Mouse (Mus musculus) lung, postnatal 0 days (tissue): ENCODE measurements around the gene Vamp9.

Source experiments
- CTCF ChIP-seq: IDR thresholded peaks from 2 replicates; pipeline ENCODE4 v1.5.1; 2016; ENCODE audit warnings: antibody characterized with exemption, mild to moderate bottlenecking
- EP300 ChIP-seq: IDR thresholded peaks from 2 replicates; pipeline ENCODE4 v1.6.1; 2016; ENCODE audit warnings: antibody characterized with exemption, mild to moderate bottlenecking, control low read depth

DNA sequence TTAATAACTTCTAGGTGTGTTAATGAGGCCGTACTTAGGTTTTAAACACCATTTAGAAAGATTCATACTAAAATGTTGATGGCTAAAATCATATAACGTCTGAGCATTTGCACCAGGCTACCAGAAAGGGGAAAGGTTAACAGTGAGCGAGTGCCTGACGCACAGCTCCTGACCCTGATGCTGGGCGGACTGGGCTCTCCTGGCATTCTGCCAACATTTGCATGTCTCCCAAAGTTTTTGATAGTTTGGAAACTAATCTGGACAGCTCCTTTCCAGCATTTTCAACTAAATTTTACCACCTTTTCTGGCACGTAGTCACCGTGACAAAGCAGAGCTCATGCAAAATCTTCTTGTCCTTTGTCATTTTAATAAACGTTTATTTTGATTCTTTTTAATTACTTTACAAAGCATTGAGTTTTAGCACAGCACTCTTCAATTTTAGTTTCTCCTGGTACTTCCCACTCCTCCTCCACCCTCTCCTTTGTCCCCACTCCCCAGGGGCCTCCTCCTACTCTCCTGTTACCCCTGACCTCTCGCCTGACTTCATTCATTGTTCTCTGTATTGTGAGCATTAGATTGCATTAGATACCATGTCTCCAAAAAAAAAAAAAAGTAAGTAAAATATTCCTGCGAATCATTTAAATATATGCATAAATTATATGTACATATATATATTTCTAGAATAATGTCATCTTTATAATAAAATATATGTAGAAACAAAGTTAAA, 35.9 kb downstream of the Vamp9 start:
- TF ChIP-seq EP300, result no peak
- TF ChIP-seq CTCF, result no peak
